Mouse (Mus musculus) R1 (cell line): ENCODE measurements around the gene A630095N17Rik.
"Not testable (repeated sequence)": the region's sequence is repeated elsewhere in the genome, so short reads cannot be mapped to it uniquely, and the experiment has no call there.

Experiments used
- DNase-seq: peaks from one replicate; pipeline ENCODE4 v3.0.0-alpha.2; 2018; ENCODE audit warnings: low read depth, low spot score

A630095N17Rik gene

DNA sequence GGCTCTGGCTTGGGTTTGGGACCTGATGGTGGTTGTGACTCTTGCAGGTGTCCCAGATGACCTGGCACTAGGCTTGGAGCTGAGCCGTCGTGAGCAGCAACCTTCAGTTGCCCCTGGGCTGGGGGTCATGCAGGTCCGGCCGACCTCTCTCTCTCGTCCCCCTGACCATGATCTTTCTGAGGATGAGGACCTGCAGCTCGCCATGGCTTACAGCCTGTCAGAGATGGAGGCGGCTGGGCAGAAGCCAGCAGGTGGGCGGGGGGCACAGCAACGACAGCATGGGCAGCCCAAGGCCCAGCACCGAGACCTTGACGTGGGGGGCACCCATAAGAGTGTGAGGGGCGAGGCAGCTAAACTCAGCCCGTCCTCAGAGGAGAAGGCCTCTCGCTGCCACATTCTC, 11.5 kb upstream of the A630095N17Rik start:
- no peak for DNase-seq

DNA sequence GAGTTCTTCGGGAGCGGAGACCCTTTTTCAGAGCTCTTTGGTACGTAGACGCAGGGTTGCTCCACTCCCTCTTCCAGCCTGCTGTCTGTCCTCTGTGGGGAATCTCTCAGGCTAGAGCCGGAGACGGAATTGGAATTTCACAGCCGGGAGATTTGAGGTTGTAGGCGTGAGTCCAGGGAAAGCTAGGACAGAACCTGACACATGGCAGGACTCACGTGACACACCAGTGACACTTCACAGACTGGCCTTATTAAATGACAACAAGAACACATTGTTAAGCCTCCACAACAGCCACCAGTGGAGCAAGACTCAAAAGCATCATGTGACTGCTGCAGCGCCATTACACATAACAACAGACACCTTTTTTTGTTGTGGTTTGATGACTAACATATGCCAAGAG, 7.7 kb upstream of the A630095N17Rik start:
- DNase-seq = peak; percentile 45

DNA sequence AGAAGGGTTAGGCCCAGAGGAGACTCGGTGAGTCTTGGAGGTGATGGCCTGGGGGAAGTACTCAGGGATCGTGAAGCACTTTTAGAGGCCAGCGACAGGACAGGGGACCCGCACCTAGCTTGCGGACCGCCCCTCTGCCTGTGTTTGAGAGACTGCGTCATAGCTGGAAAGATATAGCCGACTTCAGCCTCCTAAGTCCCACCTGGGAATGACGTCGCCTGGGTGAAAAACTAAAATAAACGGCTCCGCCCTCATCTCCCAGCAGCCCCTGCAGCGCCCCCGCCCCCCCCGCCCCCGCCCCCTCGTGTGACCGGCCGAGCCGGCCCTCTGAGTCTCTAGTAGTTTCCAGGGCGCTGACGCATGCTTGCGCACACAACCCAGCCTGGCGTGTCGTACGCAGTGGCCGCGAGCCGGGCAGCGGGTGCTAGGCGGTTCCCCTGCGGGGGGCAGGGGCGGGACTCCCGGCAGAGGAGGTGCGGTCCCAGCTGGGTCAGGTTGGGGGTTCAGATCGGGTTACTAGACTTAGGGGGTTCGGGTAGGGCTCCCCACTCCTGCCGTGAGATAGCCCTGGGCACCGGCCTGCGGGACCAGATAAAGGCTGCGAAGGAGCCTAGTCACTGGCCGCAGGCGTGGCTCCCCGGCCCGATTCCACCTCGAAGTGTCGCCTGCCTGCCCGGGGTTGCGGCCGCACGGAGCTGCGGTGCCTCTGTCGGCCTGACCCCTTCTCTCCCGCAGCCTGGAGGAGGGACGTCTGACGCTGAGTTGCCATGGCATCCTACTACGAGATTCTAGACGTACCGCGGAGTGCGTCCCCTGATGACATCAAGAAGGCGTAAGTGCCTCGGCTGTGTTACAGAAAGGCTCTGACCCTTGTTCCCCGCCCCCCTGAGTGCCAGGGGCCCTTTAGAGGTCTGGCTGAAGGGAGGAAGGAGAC, 4.5 kb upstream of the A630095N17Rik start, which contains the start of gene Dnajb2:
TSS of gene Dnajb2 (plus strand) at position 290 of the 934 bp plus-strand sequence.
- peak; percentile 90 for DNase-seq

DNA sequence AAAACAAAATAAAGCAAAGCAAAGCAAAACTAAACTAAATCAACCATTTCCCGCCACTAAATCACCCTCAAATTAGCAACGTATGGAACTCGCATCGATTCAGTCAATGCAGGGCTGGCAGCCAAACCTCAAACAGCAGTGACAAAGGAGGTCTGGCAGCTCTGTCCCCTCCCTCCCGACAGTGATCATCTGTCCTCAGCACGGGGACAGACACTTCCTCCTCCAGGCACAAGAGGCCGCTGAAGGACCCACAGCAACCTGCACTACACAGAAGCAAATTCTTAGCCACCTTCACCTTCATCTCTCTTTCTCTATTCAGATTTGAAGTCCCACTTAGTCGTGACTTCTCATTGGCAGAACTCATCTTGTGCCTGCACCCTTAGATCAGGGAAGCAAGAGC, 2.7 kb upstream of the A630095N17Rik start:
- peak; percentile 66 for DNase-seq

DNA sequence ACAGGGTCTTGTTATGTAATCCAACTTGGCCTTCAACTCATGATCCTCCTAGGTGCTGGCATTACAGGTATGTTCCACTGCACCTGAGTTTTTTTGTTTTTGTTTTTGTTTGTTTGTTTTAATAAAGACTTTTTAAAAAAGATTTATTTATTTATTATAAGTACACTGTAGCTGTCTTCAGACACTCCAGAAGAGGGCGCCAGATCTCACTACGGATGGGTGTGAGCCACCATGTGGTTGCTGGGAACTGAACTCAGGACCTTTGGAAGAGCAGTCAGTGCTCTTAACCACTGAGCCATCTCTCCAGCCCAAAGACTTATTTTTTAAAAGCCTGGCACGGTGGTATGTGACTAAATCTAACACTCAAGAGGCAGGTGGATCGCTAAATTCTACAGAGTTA, 587 bp upstream of the A630095N17Rik start:
- not testable (repeated sequence) for DNase-seq

DNA sequence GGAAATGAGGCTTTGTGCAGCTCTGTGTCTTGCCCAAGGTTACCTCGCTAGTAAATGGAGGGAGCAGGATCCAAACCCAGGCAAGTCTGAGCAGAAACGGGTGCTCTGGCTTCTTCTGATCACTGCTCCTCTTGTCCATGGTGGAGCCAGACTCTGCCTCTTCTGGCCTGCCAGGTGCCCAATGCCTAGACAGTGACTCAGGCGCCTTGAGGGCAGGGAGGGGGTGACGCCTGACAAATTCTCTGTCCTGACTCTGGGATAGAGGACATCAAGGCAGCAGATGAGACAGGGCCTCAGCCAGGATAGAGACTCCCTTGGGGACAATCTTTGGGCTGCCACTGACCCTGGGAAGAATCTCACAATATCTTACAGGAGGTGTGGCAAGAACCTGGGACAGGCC, 678 bp downstream of the A630095N17Rik start:
- DNase-seq = no peak

DNA sequence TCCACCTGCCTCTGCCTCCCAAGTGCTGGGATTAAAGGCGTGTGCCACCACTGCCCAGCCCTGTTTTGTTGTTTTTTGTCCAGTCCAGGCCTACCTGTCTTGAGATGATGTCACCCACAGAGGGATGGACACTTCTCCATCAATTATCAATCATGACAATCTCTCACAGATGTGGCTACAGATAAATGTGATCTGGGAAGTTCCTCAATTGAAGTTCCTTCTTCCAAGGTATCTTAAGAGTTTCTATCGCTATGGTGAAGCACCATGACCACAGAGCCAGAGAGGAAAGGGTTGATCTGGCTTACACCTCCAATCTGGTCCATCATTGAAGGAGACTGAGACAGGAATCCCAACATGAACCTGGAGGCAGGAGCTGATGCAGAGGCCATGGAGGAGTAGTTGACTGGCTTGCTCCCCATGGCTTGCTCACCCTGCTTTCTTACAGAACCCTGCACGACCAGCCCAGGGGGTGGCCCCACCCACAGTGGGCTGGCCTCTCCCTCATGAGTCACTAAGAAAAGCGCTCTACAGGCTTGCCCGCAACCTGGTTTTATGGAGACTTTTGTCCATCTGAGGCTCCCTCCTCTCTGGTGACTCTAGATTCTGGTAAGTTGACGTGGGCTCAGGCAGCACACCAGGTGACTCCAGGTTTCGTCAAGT, 1.4 kb downstream of the A630095N17Rik start:
- DNase-seq = no peak

DNA sequence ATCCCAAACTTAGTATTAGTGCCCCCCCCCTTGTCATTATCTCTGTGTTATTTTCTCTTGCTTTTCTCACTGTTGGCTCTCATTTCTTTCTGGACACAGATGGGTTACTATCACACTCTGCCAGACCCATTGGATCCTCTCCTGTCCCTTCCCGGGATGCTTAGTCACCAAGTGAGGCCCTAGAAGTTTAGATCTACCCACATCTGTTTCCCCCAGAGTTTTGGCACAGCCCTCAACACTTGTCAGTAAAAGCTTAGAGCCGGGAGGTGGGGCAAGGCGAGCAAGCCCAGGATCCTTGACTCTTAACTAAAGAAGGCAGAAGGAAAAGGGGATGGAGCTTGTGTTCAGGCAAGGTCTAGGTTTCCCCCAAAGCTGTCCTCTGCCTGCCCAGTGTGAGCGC, 2.7 kb downstream of the A630095N17Rik start:
- no peak for DNase-seq

DNA sequence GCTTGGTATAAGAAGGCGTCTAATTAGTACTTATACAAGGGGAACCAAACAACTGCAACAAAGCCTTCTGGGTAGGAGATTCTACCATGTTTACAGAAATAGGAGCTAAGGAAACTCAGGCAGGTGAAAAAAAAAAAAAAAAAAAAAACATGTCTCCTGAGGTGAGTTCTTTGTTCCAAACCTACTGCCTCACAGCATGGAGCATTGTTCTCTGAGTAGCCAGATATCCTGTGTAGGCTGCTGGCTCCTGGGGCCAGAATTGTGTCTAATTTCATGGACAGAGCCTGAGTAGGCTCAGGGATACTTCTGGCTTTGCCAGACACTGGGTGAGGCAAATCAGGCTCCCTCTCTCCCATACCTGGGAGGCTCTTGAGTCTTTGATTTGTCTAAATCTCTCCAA, 4.2 kb downstream of the A630095N17Rik start:
- peak; percentile 92 for DNase-seq

DNA sequence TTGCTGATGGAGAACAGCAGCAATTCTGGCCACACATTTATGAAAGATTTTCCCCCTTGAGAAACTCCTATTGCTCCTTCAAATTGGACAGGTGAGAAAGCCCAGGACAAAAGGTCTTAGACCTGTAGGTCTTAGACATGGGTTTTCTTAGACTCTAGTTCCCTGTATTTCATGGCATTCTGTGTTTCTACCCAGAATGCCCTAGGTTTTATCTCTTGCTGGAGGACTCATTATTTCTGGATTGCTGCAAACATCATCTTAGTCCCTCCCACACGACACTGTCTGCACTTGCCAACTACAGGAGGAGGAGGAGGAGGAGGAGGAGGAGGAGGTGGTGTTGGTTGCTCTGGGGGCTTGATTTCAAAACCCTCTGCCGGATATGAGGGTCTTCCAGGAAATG, 5.8 kb downstream of the A630095N17Rik start:
- DNase-seq = no peak

DNA sequence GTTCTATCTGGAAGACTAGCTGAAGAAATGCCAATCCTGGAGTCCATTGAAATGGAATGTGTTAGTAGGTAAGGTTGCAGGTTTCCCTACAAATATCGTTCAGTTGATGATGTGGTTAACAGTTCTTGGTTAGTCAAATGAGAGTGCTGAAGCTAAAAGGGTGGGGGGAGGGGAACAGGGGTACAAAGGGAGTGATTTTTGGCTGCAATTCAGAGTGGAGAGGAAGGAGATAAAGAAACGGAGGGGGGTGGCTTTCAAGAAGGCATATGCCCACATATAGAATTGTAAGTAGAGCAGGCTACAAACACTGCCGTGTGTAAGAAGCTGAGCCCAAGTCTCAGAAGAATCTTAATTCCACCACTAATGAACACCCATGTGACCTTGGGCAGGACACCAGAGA, 6.4 kb downstream of the A630095N17Rik start:
- no peak for DNase-seq

DNA sequence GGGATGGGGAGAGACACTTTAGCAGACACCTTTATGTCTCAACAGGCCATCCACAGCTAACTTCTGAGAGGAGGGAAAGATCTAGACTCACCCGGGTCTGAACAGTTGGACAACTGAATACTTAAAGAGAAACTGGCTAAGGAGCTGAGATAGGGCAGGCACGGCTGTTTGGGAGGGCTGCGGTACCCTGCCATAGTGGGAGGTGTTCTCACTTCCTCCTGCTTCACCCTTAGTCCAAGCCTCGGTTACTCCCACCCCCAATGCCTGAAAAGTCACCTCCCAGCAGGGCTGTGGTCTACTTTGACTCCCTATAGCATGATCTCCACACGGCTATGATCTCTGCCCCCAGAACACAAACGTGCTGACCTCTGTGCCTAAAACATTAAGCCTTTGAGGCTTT, 8.4 kb downstream of the A630095N17Rik start:
- DNase-seq = no peak

DNA sequence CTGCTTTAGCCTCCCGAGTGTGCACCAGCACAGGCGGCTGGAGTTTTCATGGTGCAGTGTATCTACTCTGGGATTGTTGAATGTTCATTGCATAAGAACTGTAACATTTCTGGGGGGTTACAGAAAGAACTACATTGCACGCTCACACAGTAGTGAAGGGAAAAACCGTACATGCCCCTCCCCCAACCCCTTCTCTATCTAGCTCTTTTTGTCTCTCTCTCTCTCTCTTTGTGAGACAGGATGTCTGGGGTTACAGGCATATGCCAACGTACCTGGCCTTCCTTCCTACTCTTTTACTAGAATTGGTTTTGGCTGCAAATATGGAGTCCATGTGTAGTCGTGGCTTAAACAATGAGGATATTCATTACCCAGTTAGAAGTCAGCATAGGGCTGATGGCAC, 9.0 kb downstream of the A630095N17Rik start:
- no peak for DNase-seq

DNA sequence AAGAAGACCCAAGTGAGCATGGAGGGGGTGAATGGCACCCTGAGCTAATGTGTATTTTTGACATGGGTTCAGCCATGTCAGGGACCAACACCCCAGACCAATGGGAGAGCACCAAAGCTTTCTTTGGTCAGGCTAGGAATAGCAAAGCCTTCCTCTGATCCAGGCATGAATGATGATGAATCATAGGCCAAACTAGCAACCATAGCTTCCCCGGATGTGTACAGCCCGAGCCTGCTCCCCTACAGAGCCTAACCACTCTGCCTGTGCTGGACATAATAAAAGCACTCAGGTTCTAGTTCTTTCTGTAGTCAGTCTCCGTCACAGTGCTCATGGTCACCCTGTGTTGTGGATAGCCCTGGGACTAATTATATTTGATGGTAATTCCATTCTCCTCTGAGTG, 10.4 kb downstream of the A630095N17Rik start:
- peak; percentile 57 for DNase-seq

DNA sequence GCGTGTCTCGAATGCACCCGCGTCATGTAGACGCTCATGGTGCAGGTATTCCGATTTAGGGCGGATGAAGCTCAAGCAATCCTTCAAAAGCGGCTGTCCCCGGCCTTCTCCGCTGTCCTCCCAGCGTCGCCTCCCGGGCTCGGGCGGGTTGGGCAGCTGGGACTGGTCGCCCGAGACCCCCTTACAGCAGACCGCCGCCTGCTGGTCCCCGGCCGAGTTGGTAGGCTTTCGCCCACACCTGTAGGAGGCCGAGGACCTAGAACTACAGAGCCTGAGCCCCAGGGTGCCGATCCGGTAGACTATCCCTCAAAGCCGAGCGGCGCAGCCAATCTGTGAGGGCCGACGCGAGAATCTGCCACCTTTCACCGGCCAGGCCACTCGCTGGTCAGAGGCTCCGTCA, 12.4 kb downstream of the A630095N17Rik start, which contains the start of gene Tuba4a:
TSS of gene Tuba4a (minus strand) at position 335 of the 400 bp plus-strand sequence.
- no peak for DNase-seq

DNA sequence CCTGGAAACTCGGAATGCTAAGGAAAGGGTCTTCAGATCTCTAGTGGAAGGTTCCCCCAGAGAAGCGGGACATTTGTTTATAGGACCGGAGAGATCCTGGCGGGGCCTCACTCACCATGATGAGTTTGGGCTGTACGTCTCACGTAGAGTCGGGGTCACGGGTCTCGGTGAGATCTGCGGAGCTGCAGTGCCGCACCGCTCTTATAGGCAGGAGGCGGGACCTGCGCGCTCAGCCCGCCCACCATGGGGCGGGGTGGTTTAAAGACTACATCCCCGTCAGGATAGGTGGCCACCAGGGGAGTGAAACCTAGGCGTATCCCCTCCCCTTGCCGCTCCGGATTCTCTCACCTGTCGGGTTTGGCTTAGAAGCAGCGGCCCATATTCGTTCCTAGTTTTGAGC, 12.8 kb downstream of the A630095N17Rik start:
- peak; percentile 93 for DNase-seq

DNA sequence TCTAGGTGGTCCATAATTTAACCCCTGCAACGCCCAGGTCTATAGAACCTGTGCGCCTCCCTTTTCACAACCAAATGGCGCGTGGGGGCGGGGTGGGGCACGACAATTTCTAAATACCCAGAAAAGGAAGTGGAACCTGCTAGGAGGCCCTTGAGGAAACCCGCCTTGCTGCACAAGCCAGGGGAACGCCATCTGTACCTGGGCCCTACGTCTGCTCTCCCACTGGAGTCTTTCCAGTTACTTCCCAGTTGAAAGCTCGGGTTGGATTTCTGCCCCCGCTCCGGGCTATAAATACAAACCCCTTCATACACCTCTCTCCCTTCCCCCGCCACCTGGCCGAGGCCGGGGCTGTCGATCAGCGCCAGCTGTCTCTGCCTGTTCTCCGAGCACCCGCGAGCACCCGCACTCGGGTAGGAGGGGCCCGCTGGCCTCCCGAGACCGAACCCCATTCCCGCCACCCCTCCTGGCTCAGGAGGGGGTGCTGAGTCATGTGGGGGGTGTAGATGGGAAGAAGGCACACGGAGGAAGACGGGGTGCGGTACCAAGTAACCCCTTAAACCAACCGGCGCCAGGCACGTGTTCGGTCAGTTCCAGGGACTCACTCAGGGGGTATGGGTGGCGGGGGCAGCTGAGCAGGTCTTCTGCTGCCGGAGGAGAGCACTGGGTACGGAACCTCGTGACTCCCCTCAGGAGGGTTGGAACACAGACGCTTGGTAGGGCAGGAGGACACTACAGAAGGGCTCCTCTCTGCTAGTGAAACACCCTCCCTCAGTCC, 13.5 kb downstream of the A630095N17Rik start:
- DNase-seq = peak; percentile 46

DNA sequence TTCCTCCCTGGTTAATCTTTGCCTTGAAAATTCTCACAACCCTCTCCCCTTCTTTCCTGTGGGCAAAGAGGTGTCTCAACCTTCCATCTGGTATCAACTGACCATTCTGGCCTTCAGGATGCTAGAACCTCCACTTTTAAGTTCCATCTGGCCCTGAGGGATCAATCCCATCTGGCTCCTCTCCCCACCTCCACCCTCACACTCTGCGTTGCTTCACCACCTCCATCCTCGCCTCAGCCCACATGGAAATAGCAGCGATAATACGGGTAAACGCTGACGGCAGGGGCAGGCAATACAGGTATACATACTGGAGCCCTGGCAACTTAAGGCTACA, 14.0 kb downstream of the A630095N17Rik start:
- DNase-seq = no peak

DNA sequence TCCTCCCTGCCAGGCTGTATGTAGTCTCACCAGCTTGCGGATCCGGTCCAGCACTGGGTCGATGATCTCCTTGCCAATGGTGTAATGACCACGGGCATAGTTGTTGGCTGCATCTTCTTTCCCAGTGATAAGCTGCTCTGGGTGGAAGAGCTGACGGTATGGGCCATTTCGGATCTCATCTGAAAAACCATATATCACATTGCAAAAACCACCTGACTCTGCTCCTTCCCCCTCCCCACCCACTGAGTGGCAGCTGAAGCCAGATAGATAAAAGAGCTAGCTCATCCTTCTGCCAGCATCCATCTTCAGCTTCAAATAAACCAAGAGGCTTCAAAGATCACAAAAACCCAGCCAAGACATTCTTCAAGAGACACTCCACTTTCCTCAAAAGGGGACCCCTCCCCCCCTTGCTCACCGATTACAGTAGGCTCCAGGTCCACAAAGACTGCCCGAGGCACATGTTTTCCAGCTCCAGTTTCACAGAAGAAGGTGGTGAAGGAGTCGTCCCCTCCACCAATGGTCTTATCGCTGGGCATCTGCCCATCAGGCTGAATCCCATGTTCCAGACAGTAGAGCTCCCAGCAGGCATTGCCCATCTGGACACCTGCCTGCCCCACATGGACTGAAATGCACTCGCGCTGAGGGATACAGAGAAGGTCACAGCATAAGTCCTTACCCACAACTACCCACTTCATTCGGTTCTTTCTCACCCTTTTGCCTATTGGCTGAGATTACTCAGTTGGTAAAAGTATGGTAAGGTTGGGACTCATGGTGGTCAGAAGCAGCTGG, 14.9 kb downstream of the A630095N17Rik start:
- DNase-seq = no peak

DNA sequence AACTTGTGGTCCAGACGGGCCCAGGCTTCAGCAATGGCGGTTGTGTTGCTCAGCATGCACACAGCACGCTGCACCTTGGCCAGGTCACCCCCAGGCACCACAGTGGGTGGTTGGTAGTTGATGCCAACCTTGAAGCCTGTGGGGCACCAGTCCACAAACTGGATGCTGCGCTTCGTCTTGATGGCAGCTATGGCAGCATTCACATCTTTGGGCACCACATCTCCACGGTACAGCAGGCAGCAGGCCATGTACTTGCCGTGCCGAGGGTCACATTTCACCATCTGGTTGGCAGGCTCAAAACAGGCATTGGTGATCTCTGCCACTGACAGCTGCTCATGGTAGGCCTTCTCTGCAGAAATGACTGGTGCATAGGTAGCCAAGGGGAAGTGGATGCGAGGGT, 16.1 kb downstream of the A630095N17Rik start:
- DNase-seq = no peak

DNA sequence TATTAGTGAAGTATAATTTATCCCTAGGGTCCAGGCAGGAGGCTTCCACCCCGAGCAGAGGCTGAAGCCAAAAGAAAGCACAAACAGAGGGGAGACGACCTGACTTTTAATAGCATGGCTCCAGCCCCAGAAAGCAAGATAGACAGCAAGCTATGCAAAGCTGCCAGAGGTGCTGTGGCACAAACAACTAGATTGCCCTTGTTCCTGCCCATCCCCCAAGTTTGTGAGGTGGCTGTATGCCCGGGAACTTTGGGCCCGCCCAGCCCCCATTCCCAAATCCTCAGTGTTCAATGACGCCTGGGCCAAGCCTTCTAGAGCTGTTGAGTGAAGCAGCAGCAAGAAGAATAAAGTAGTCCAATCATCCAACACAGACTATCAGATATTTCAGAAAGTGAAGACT, 17.0 kb downstream of the A630095N17Rik start:
- DNase-seq = no peak
